Mouse (Mus musculus) B cell, adult 62 days (primary cell): ENCODE data around the gene Gm10271. TPM values are rescaled to one million over a fixed set of nuclear protein-coding genes. Genes with fewer than 3 reads are reported as not detected.

Experiments used
- total RNA-seq: library from RNA; stranded (reverse); gene quantifications from 4 replicates; pipeline ENCODE4 v1.2.4, GENCODE M21; 2023

Gene Gm10271
- total RNA-seq, result not detected in 4 replicates

DNA sequence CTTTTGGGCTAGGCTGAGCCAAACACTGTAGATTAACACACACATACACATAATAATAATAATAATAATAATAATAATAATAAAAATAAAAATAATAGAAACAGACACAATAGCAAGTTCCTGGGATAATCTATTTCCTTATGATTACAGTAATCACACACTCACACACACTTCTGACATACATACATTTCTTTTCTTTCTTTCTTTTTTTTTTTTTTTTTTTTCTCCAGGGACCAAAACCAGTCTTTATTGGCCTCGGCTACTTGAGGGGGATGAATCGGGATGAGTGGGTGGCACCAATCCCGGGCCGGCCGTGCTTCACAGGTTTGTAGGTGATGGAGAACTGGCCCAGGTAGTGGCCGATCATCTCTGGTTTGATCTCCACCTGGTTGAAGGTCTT is at the start of gene Gm10271:
TSS of gene Gm10271 (minus strand) at position 101 of the 400 bp plus-strand sequence.

GRCm38 (mm10) chr10:116986264-116987082 is 14.1 kb upstream of the Gm10271 start, which contains the start of gene Best3:
Gene Best3 (plus strand): TSS chr10:116986314.

GRCm38 (mm10) chr10:116950009-116950769 is 22.2 kb downstream of the Gm10271 start, which contains the start of gene Rab3ip:
Gene Rab3ip (minus strand): TSS chr10:116950769.

Other genes starting within 250 kb of the Gm10271 start
- not detected in 4 replicates for gene Myrfl, start 75.7 kb downstream of the Gm10271 start, total RNA-seq
- 41.6 to 49.4 TPM (median 45.7 TPM) in 4 replicates for gene Rab3ip, start 21.8 kb downstream of the Gm10271 start, total RNA-seq
- gene Best3, start 13.7 kb upstream of the Gm10271 start, total RNA-seq, result not detected in 4 replicates
- gene Lrrc10, start 72.7 kb upstream of the Gm10271 start, total RNA-seq, result not detected in 4 replicates
- gene Cct2, start 91.2 kb upstream of the Gm10271 start, total RNA-seq, result 260 to 285 TPM (median 275 TPM) in 4 replicates
- gene Frs2, start 175.9 kb upstream of the Gm10271 start, total RNA-seq, result 24.7 to 30.0 TPM (median 28.2 TPM) in 4 replicates